Mouse (Mus musculus): Measurements from ENCODE around the gene Neurl1b.

The Neurl1b gene

DNA sequence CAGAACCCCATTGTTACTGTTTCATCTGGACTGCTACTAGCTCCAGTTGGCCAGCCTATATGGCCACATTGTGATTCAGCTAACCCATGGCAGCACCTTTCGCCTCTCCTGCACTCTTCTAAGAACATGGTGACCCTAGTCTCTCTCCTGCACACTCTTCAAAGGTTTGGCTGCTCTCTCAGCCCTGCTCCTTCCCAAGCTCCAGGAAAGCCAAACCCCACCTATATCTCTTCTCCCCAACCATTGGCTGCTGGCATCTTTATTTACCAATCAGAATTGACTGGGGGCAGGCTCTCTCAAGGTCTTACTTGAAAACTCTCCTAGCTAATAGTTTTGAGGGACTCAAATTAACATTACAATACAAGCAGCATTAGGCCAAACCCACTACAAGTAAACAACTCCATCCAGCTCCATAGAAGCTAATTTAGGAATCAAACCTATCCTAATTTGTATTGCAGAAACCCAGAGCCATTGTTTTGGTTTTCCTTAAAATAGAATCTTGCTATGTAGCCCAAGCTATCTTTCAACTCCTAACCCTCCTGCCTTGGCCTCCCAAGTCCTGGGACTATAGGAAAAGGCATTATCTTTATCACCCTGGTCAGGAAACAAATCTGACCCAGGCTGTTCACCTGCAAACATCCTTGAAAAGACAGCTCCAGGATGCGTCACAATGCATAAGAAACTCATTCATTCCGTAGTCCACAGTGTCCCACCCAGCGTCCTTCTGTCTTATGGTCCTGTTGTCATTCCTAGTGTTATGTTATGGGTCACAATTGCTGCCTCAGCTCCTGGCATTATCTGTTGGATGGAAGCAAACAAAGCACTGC, 80.2 kb downstream of the Neurl1b start:
- DNase-seq (ENCODE audit: low read depth, low spot score), result no peak

All from 3T3-L1 (cell line).